Comparison of ENCODE assay signal across 17 mouse cellular contexts in the genomic region with DNA sequence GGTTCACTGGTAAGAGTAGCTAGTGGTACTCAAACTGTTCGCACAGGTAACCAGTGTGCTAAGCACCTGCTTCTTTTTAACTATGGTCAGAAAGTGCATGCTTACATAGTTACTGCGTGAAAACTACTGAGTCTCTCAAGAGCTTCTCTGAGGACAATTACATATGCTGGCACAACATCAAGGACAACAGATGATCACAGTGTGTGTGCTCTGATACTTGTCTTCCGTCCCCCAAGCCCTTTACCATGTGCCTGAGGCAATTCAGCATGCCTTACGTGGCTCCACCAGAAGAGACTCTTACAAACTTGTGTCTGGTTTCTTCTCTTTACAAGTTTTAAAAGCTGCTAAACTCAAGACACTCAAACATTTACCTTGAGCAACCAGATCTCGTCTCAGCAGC.
"Had no signal": no experiment of that assay in that cellular context is flagged by ENCODE, and none has a peak within 500 bp of the region (broad histone marks: within the 10 kb centered on the region; RNA-seq: fewer than 3 reads in every experiment).

No protein-coding gene starts in this region.

- H3K9ac ChIP-seq: limb, embryonic 12.5 days; limb, embryonic 15.5 days; liver, embryonic 14.5 days; liver, postnatal 0 days; lung, embryonic 14.5 days; midbrain, embryonic 12.5 days; midbrain, embryonic 15.5 days had no signal

- H3K4me3 ChIP-seq: layer of hippocampus, adult 2 months; limb, embryonic 12.5 days; limb, embryonic 15.5 days; midbrain, embryonic 12.5 days; midbrain, embryonic 15.5 days had no signal

- H3K27me3 ChIP-seq: limb, embryonic 12.5 days; limb, embryonic 15.5 days; midbrain, embryonic 12.5 days; midbrain, embryonic 15.5 days had no signal

- H3K9me3 ChIP-seq: limb, embryonic 12.5 days; limb, embryonic 15.5 days; midbrain, embryonic 12.5 days; midbrain, embryonic 15.5 days had no signal

- H3K4me1 ChIP-seq: limb, embryonic 12.5 days; limb, embryonic 15.5 days; midbrain, embryonic 12.5 days; midbrain, embryonic 15.5 days had no signal

- H3K27ac ChIP-seq: layer of hippocampus, adult 2 months; limb, embryonic 12.5 days; limb, embryonic 15.5 days; liver, embryonic 14.5 days; macrophage; midbrain, embryonic 12.5 days; midbrain, embryonic 15.5 days had no signal

- ATAC-seq: liver, postnatal 0 days; lung, postnatal 0 days; midbrain, embryonic 15.5 days had no signal

- DNase-seq: kidney, adult 9 months; kidney, postnatal 14 days; kidney, postnatal 4 days; layer of hippocampus, adult 9-11 months; liver, postnatal 0 days; lung, embryonic 14.5 days; thymus, adult 18-20 months; thymus, postnatal 36 days had no signal

- H3K4me2 ChIP-seq: limb, embryonic 12.5 days; limb, embryonic 15.5 days; liver, embryonic 11.5 days; lung, embryonic 14.5 days; midbrain, embryonic 12.5 days; midbrain, embryonic 15.5 days had no signal
